Mouse (Mus musculus) spleen, postnatal 4 days (tissue): ENCODE measurements around the gene Cgn.

Experiments
- DNase-seq, 2 experiments: peaks; one replicate each; pipeline ENCODE4 v3.0.0; 2022; ENCODE audit warnings: low spot score in 2 of 2

Gene Cgn

GRCm38 (mm10) chr3:94786367-94786835, at the start of gene Cgn:
Gene Cgn, minus strand, starts transcription at chr3:94786492.
- DNase-seq: peak; percentile 79 to 85

- DNase-seq: no peak
Measured at GRCm38 (mm10) chr3:94835396-94835795, 49.1 kb upstream of the Cgn start.

- no peak for DNase-seq
Measured at GRCm38 (mm10) chr3:94833358-94833757, 47.1 kb upstream of the Cgn start.

GRCm38 (mm10) chr3:94832701-94833100, 46.4 kb upstream of the Cgn start:
- no peak for DNase-seq

GRCm38 (mm10) chr3:94832100-94832499, 45.8 kb upstream of the Cgn start:
- DNase-seq: no peak

- no peak for DNase-seq
Measured at GRCm38 (mm10) chr3:94824110-94824509, 37.8 kb upstream of the Cgn start.

- no peak for DNase-seq
Measured at GRCm38 (mm10) chr3:94822082-94822481, 35.8 kb upstream of the Cgn start.

GRCm38 (mm10) chr3:94821008-94821638, 34.8 kb upstream of the Cgn start:
- no peak for DNase-seq

GRCm38 (mm10) chr3:94819452-94820425, 33.4 kb upstream of the Cgn start:
- DNase-seq: no peak

GRCm38 (mm10) chr3:94817731-94818130, 31.4 kb upstream of the Cgn start:
- no peak for DNase-seq

- DNase-seq: no peak
Measured at GRCm38 (mm10) chr3:94815603-94816002, 29.3 kb upstream of the Cgn start.

- no peak for DNase-seq
Measured at GRCm38 (mm10) chr3:94814663-94815062, 28.4 kb upstream of the Cgn start.

GRCm38 (mm10) chr3:94814063-94814462, 27.8 kb upstream of the Cgn start:
- no peak for DNase-seq

- DNase-seq: no peak
Measured at GRCm38 (mm10) chr3:94813651-94814050, 27.4 kb upstream of the Cgn start.

- no peak for DNase-seq
Measured at GRCm38 (mm10) chr3:94811628-94812027, 25.3 kb upstream of the Cgn start.

GRCm38 (mm10) chr3:94808296-94808695, 22.0 kb upstream of the Cgn start:
- DNase-seq: no peak

- no peak for DNase-seq
Measured at GRCm38 (mm10) chr3:94804976-94805375, 18.7 kb upstream of the Cgn start.

GRCm38 (mm10) chr3:94804146-94804545, 17.9 kb upstream of the Cgn start:
- DNase-seq: no peak

GRCm38 (mm10) chr3:94796181-94796580, 9.9 kb upstream of the Cgn start:
- DNase-seq: no peak

- no peak for DNase-seq
Measured at GRCm38 (mm10) chr3:94795596-94796140, 9.4 kb upstream of the Cgn start.

GRCm38 (mm10) chr3:94794359-94794758, 8.1 kb upstream of the Cgn start:
- DNase-seq: no peak

GRCm38 (mm10) chr3:94793672-94794071, 7.4 kb upstream of the Cgn start:
- DNase-seq: no peak

- no peak for DNase-seq
Measured at GRCm38 (mm10) chr3:94792258-94792657, 6.0 kb upstream of the Cgn start.
